Mouse (Mus musculus): ENCODE data around the gene Clec2d. TPM values are rescaled to one million over a fixed set of nuclear protein-coding genes. Genes with fewer than 3 reads are reported as not detected.

Gene Clec2d
- polyA plus RNA-seq, 1 experiment from 2014 or later = 0.20 TPM

GRCm38 (mm10) chr6:129214263-129214662 is 33.8 kb downstream of the Clec2d start:
- Histone ChIP-seq H3K9ac (no peak overlapping the region), H3K4me1 (peaks cover 8% of the 10 kb centered on the region; the same call in 1 of the 2 replicates), H3K27me3 (replicated peaks) (no peaks in the 10 kb centered on the region), H3K4me3 (no peak overlapping the region), H3K9me3 (no peaks in the 10 kb centered on the region), H3K4me2 (no peak overlapping the region), H3K27ac (replicated peaks) (no peak overlapping the region), H3K36me3 (no peaks in the 10 kb centered on the region)
- ATAC-seq (ENCODE audit: extremely low read depth, insufficient number of reproducible peaks, low FRiP score, low TSS enrichment) = no peak
- WGBS = 70% methylated on average over 2 of the region's 2 CpGs

DNA sequence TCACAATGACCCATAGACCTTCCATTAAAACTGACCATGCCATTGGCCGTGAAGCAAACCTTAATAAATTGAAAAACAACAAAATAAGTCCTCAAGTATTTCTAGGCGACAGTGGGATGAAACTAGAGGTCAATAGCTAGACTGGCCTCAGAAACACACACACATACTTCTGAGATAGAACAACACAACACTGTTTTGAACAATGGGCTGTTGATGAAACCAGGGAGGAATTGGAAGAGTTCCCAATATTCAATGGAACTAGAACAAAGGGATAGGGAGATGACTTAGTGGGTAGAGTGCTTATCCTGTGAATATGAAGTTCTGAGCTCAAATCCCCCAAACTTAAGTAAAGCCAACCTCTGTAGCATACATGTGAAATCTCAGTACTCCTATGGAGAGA is 34.6 kb downstream of the Clec2d start:
- no peaks in the 10 kb centered on the region for H3K27me3 ChIP-seq (replicated peaks)
- H3K27ac ChIP-seq (replicated peaks) = no peak overlapping the region
- H3K4me1 ChIP-seq = peaks cover 8% of the 10 kb centered on the region; the same call in 1 of the 2 replicates
- no peak overlapping the region for H3K9ac ChIP-seq
- H3K4me2 ChIP-seq = no peak overlapping the region
- no peak overlapping the region for H3K4me3 ChIP-seq
- H3K36me3 ChIP-seq = no peaks in the 10 kb centered on the region
- WGBS = 64% methylated on average over 2 of the region's 2 CpGs
- no peaks in the 10 kb centered on the region for H3K9me3 ChIP-seq
- ATAC-seq (ENCODE audit: extremely low read depth, insufficient number of reproducible peaks, low FRiP score, low TSS enrichment) = no peak

- Histone ChIP-seq H3K27ac (replicated peaks) (no peak overlapping the region), H3K9me3 (no peaks in the 10 kb centered on the region), H3K4me2 (no peak overlapping the region), H3K9ac (no peak overlapping the region), H3K4me3 (no peak overlapping the region), H3K36me3 (no peaks in the 10 kb centered on the region), H3K27me3 (replicated peaks) (no peaks in the 10 kb centered on the region), H3K4me1 (peaks cover 8% of the 10 kb centered on the region; the same call in 1 of the 2 replicates)
- ATAC-seq (ENCODE audit: extremely low read depth, insufficient number of reproducible peaks, low FRiP score, low TSS enrichment) = no peak
- 48% methylated on average over 7 of the region's 7 CpGs for WGBS
These were observed 35.6 kb downstream of the Clec2d start for GRCm38 (mm10) chr6:129215886-129216637.

DNA sequence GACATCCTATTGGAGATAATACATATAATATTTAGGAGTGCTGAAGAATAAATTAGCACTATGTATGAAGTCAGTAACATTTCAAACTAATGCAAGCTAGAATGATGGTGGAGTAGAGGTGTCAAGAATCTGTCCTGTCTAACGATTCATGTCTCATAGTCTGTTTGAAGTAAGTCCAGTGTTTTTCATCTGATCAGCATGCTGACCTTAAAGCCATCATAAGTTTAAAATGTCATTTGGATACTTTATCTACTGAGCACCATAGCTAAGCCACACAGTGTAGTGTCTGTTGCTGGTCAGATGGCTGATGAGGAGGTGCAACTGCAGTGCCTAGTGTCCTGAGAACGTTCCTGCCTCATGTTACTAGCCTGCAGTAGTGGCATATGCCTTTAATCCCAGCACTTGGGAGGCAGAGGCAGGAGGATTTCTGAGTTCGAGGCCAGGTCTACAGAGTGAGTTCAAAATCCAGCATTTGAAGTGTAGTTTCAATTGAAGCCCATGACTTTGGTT is 36.4 kb downstream of the Clec2d start:
- Histone ChIP-seq H3K4me1 (peaks cover 8% of the 10 kb centered on the region; the same call in 1 of the 2 replicates), H3K9ac (no peak overlapping the region), H3K4me3 (no peak overlapping the region), H3K4me2 (no peak overlapping the region), H3K9me3 (no peaks in the 10 kb centered on the region), H3K27me3 (replicated peaks) (no peaks in the 10 kb centered on the region), H3K27ac (replicated peaks) (no peak overlapping the region), H3K36me3 (no peaks in the 10 kb centered on the region)
- no peak for ATAC-seq (ENCODE audit: extremely low read depth, insufficient number of reproducible peaks, low FRiP score, low TSS enrichment)
- 73% methylated on average over 3 of the region's 3 CpGs for WGBS

- WGBS = 70% methylated on average over 5 of the region's 5 CpGs
- no peak for ATAC-seq (ENCODE audit: extremely low read depth, insufficient number of reproducible peaks, low FRiP score, low TSS enrichment)
These were observed 37.8 kb downstream of the Clec2d start for GRCm38 (mm10) chr6:129218191-129218696.

GRCm38 (mm10) chr6:129219897-129220517 is 39.6 kb downstream of the Clec2d start:
- no peak for ATAC-seq (ENCODE audit: extremely low read depth, insufficient number of reproducible peaks, low FRiP score, low TSS enrichment)
- H3K9ac ChIP-seq = no peak overlapping the region
- no peak overlapping the region for H3K4me2 ChIP-seq
- no peaks in the 10 kb centered on the region for H3K36me3 ChIP-seq
- H3K27me3 ChIP-seq (replicated peaks) = no peaks in the 10 kb centered on the region
- no peaks in the 10 kb centered on the region for H3K9me3 ChIP-seq
- peaks cover 13% of the 10 kb centered on the region; the same call in 1 of the 2 replicates for H3K4me1 ChIP-seq
- WGBS = 42% methylated on average over 3 of the region's 3 CpGs
- no peak overlapping the region for H3K4me3 ChIP-seq
- H3K27ac ChIP-seq (replicated peaks) = no peak overlapping the region

More at GRCm38 (mm10) chr6:129218191-129218696, 37.8 kb downstream of the Clec2d start:
- no peaks in the 10 kb centered on the region for H3K36me3 ChIP-seq
- H3K4me3 ChIP-seq = no peak overlapping the region
- H3K27me3 ChIP-seq (replicated peaks) = no peaks in the 10 kb centered on the region
- H3K9me3 ChIP-seq = no peaks in the 10 kb centered on the region
- no peak overlapping the region for H3K27ac ChIP-seq (replicated peaks)
- H3K9ac ChIP-seq = no peak overlapping the region
- no peak overlapping the region for H3K4me2 ChIP-seq
- H3K4me1 ChIP-seq = peaks cover 8% of the 10 kb centered on the region; the same call in 1 of the 2 replicates

GRCm38 (mm10) chr6:129221053-129221452 is 40.6 kb downstream of the Clec2d start:
- 0 out of 2 replicates have a peak, but pooled peaks cover 5% of the 10 kb centered on the region for H3K4me1 ChIP-seq
- WGBS = 76% methylated on average over 1 of the region's 1 CpGs
- ATAC-seq (ENCODE audit: extremely low read depth, insufficient number of reproducible peaks, low FRiP score, low TSS enrichment) = no peak
- no peaks in the 10 kb centered on the region for H3K9me3 ChIP-seq
- no peaks in the 10 kb centered on the region for H3K36me3 ChIP-seq
- no peak overlapping the region for H3K9ac ChIP-seq
- no peak overlapping the region for H3K4me2 ChIP-seq
- H3K4me3 ChIP-seq = no peak overlapping the region
- no peaks in the 10 kb centered on the region for H3K27me3 ChIP-seq (replicated peaks)
- H3K27ac ChIP-seq (replicated peaks) = no peak overlapping the region

DNA sequence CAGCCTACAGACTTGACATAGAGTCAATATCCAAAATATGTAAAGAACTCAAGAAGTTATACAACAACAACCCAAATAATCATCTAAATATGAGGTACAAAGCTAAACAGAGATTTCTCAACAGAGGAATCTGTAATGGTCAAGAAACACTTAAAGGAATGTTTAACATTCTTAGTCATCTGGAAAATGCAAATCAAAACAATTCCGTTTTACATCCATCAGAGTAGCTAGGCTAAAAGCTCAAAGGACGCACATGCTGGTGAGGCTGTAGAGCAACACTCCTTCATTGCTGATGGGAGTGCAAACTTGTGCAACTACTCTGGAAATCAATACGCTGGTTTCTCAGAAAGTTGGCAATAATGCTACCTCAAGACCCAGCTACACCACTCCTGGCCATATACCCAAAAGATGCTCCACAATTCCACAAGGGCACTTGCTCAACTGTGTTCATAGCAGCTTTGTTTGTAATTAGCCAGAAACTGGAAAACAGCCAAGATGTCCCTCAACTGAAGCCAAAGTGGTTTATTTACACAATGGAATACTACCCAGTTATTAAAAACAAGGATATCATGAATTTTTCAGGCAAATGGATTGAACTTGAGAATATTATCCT is 41.9 kb downstream of the Clec2d start:
- no peak overlapping the region for H3K4me3 ChIP-seq
- H3K9ac ChIP-seq = no peak overlapping the region
- WGBS = 75% methylated on average over 3 of the region's 3 CpGs
- H3K36me3 ChIP-seq = no peaks in the 10 kb centered on the region
- no peak overlapping the region for H3K4me2 ChIP-seq
- H3K27me3 ChIP-seq (replicated peaks) = no peaks in the 10 kb centered on the region
- H3K4me1 ChIP-seq = 0 out of 2 replicates have a peak, but pooled peaks cover 5% of the 10 kb centered on the region
- no peaks in the 10 kb centered on the region for H3K9me3 ChIP-seq
- no peak for ATAC-seq (ENCODE audit: extremely low read depth, insufficient number of reproducible peaks, low FRiP score, low TSS enrichment)
- H3K27ac ChIP-seq (replicated peaks) = no peak overlapping the region

DNA sequence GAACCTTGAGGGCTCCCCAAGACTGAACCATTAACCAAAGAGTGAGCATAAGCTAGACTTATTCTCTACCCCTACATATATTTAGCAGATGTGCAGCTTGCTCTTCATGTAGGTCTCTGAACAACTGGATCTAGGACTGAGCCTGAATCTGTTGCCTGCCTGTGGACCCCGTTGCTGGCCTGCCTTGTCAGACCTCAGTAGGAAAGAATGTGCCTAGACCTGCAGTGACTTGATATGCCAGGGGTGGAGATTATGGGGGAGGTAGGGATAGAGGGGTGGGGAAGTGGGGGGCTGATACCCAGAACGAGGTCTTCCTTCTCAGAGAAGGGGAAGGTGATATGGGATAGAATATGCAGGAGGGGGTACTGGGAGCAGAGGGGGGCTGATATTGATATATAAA is 43.2 kb downstream of the Clec2d start:
- Histone ChIP-seq H3K4me1 (0 out of 2 replicates have a peak, but pooled peaks cover 5% of the 10 kb centered on the region), H3K27me3 (replicated peaks) (no peaks in the 10 kb centered on the region), H3K9me3 (no peaks in the 10 kb centered on the region), H3K4me3 (no peak overlapping the region), H3K9ac (no peak overlapping the region), H3K4me2 (no peak overlapping the region), H3K36me3 (no peaks in the 10 kb centered on the region), H3K27ac (replicated peaks) (no peak overlapping the region)
- ATAC-seq (ENCODE audit: extremely low read depth, insufficient number of reproducible peaks, low FRiP score, low TSS enrichment) = no peak
- WGBS = 36% methylated on average over 2 of the region's 2 CpGs

DNA sequence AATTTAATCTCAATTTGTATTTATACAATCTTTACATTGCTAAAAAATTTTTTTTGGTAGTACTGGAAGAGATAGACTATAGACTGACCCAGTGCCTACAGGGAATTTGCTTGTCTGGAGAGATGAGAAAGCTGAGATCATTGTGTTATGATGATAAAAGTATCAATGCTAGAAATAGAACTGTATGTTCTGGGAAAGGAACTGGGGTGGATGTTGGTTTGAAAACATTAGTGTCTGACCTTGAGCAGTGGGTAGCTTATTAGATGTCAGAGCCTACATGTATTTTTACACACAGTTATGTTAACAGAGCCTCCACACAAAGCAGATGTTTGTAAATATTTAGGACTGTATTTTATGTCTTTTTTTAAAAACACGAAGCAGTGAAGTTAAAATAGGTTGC is 43.7 kb downstream of the Clec2d start:
- Histone ChIP-seq H3K36me3 (no peaks in the 10 kb centered on the region), H3K4me2 (no peak overlapping the region), H3K9me3 (no peaks in the 10 kb centered on the region), H3K27me3 (replicated peaks) (no peaks in the 10 kb centered on the region), H3K4me1 (peaks cover 8% of the 10 kb centered on the region), H3K9ac (no peak overlapping the region), H3K4me3 (no peak overlapping the region), H3K27ac (replicated peaks) (no peak overlapping the region)
- WGBS = 66% methylated on average over 1 of the region's 1 CpGs
- ATAC-seq (ENCODE audit: extremely low read depth, insufficient number of reproducible peaks, low FRiP score, low TSS enrichment) = no peak

DNA sequence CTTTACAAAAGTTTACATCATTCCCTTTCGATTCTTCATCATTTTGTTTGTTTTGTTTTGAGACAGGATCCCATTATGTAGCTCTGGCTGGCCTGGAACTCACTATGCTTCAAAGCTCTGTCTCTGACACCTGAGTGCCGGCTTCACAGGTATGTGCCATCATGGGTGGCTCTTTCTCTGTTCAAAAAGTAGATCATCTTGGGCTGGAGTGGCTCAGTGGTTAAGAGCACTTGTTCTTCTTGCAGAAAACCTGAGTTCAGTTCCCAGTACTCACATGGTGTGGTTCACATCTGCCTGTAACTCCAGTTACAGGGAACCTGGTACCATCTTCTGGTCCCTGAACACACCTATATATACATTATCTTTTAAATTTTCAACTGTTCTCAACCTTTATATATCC is 44.7 kb downstream of the Clec2d start:
- Histone ChIP-seq H3K36me3 (no peaks in the 10 kb centered on the region), H3K4me1 (peaks cover 17% of the 10 kb centered on the region), H3K9me3 (no peaks in the 10 kb centered on the region), H3K4me2 (no peak overlapping the region), H3K4me3 (no peak overlapping the region), H3K27ac (replicated peaks) (no peak overlapping the region), H3K9ac (no peak overlapping the region), H3K27me3 (replicated peaks) (no peaks in the 10 kb centered on the region)
- no peak for ATAC-seq (ENCODE audit: extremely low read depth, insufficient number of reproducible peaks, low FRiP score, low TSS enrichment)
- WGBS = 71% methylated on average over 2 of the region's 2 CpGs

Data from heart, embryonic 13.5 days (tissue).